In genomic region chr10:66331166-66331565, GRCm38 (mm10) we compare ENCODE assay signal across 21 mouse cellular contexts.
"Had no signal": no experiment of that assay in that cellular context is flagged by ENCODE, and none has a peak within 500 bp of the region (broad histone marks: within the 10 kb centered on the region; RNA-seq: fewer than 3 reads in every experiment).

No protein-coding gene starts in this region.

- H3K27ac ChIP-seq: liver, embryonic 15.5 days; lung, embryonic 15.5 days; macrophage; midbrain, embryonic 13.5 days; midbrain, embryonic 15.5 days; neural tube, embryonic 13.5 days; neural tube, embryonic 15.5 days had no signal

- H3K36me3 ChIP-seq: liver, embryonic 15.5 days; lung, embryonic 15.5 days; midbrain, embryonic 13.5 days; midbrain, embryonic 15.5 days; neural tube, embryonic 13.5 days; neural tube, embryonic 15.5 days had no signal

- H3K4me2 ChIP-seq: liver, embryonic 15.5 days; lung, embryonic 15.5 days; midbrain, embryonic 11.5 days; midbrain, embryonic 13.5 days; midbrain, embryonic 15.5 days; neural tube, embryonic 13.5 days; neural tube, embryonic 15.5 days had no signal

- H3K9ac ChIP-seq: liver, embryonic 15.5 days; liver, postnatal 0 days; lung, embryonic 15.5 days; midbrain, embryonic 13.5 days; midbrain, embryonic 15.5 days; neural tube, embryonic 13.5 days; neural tube, embryonic 15.5 days had no signal

- DNase-seq: liver, postnatal 0 days; lung, adult 2 months; lung, postnatal 14 days; lung, postnatal 36 days; right cerebral cortex, adult 18-20 months; right cerebral cortex, postnatal 25 days; right cerebral cortex, postnatal 4 days; spleen, adult 18-20 months; thymus, adult 18-20 months; thymus, postnatal 14 days; thymus, postnatal 36 days had no signal

- H3K27me3 ChIP-seq: liver, embryonic 15.5 days; lung, embryonic 15.5 days; midbrain, embryonic 13.5 days; midbrain, embryonic 15.5 days; neural tube, embryonic 13.5 days; neural tube, embryonic 15.5 days had no signal

- ATAC-seq: liver, postnatal 0 days; lung, postnatal 0 days; midbrain, embryonic 13.5 days; midbrain, embryonic 15.5 days had no signal

- H3K4me3 ChIP-seq: liver, embryonic 15.5 days; lung, embryonic 15.5 days; midbrain, embryonic 13.5 days; midbrain, embryonic 15.5 days; myocyte; neural tube, embryonic 13.5 days; neural tube, embryonic 15.5 days had no signal

- H3K9me3 ChIP-seq: liver, embryonic 15.5 days; lung, embryonic 15.5 days; midbrain, embryonic 13.5 days; midbrain, embryonic 15.5 days; neural tube, embryonic 13.5 days; neural tube, embryonic 15.5 days had no signal

- H3K4me1 ChIP-seq: liver, embryonic 15.5 days; lung, embryonic 15.5 days; midbrain, embryonic 13.5 days; midbrain, embryonic 15.5 days; neural tube, embryonic 15.5 days had no signal
